Mouse (Mus musculus): ENCODE results near the gene Olfr60. TPM values are rescaled to one million over a fixed set of nuclear protein-coding genes. Genes with fewer than 3 reads are reported as not detected.

The Olfr60 gene
- polyA plus RNA-seq, 1 experiment: not detected

DNA sequence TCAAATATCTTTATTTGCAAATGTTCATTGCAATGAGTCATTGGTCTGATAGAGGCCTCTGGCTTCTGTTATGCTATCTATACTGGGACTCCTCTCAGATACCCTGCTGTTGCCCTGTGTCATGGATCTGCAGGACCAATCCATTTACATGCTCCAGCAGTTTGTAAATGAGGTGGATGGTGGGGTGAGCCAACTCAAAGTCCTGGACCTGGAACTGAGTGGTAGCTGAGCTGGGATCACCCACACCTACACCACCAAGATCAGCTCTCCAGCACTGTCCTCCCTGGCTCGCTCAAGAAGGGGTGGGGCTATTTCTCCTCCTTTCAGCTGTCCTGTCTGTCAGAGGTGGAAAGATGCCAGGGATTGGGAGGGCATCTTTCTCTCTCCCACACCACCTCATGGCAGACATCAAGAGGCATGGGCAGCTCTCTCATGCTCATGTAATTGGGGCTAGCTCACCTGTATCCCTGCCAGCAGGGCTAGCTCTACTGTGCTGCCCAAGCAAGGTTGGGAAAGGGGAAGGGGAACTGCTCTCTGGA, 31.6 kb downstream of the Olfr60 start:
- Histone ChIP-seq H3K79me3 (ENCODE audit: low read depth) (no peaks in the 10 kb centered on the region), H3K79me2 (ENCODE audit: control insufficient read depth, insufficient read depth) (no peaks in the 10 kb centered on the region), H3K4me3 (ENCODE audit: insufficient read depth, poor library complexity, severe bottlenecking) (no peak overlapping the region), H3K27me3 (ENCODE audit: control insufficient read depth, insufficient read depth, insufficient read length) (no peaks in the 10 kb centered on the region), H3K36me3 (ENCODE audit: control insufficient read depth, insufficient read depth) (no peaks in the 10 kb centered on the region), H3ac (ENCODE audit: control insufficient read depth, insufficient read length, low read depth) (no peak overlapping the region)
- TF ChIP-seq MYOD1 (IDR thresholded peaks at IDR 0.05; ENCODE audit: control insufficient read depth, insufficient read length, low read depth): peak; percentile 87
- TF ChIP-seq CTCF (IDR thresholded peaks at IDR 0.05; ENCODE audit: control insufficient read depth, insufficient read depth, insufficient read length): no peak
- no peak for TF ChIP-seq FOSL1 (IDR thresholded peaks at IDR 0.05; ENCODE audit: insufficient read depth, low read length, poor library complexity, severe bottlenecking)
- TF ChIP-seq CEBPB (IDR thresholded peaks at IDR 0.05; ENCODE audit: low read depth): no peak
- TF ChIP-seq USF1 (IDR thresholded peaks at IDR 0.05; ENCODE audit: low read depth): no peak
- no peak for TF ChIP-seq MAX (IDR thresholded peaks at IDR 0.05)

DNA sequence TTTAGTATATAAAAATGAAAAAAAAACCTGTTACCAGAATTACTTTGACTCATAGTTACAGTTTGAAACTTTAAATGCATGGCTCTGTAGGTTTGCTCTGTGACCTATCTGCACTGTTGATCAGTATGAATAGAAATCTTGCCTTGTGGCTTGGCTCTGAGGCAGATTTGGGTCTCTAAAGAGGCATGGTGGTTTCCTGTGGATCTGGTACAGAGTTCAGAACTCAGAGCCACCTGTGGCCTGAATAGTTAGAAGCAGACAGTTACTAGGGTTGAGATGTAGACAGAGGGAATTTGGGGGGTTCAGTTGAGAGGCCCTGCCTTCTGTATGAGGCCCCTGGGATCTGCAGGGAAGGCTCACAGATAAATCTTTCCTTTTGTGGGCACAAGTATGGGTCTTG, 40.3 kb downstream of the Olfr60 start:
- no peaks in the 10 kb centered on the region for H3K79me2 ChIP-seq (ENCODE audit: control insufficient read depth, insufficient read depth)
- no peaks in the 10 kb centered on the region for H3K79me3 ChIP-seq (ENCODE audit: low read depth)
- H3K4me3 ChIP-seq (ENCODE audit: insufficient read depth, poor library complexity, severe bottlenecking): no peak overlapping the region
- no peaks in the 10 kb centered on the region for H3K36me3 ChIP-seq (ENCODE audit: control insufficient read depth, insufficient read depth)
- TF ChIP-seq MYOD1 (IDR thresholded peaks at IDR 0.05; ENCODE audit: control insufficient read depth, insufficient read length, low read depth) (no peak), USF1 (IDR thresholded peaks at IDR 0.05; ENCODE audit: low read depth) (no peak), FOSL1 (IDR thresholded peaks at IDR 0.05; ENCODE audit: insufficient read depth, low read length, poor library complexity, severe bottlenecking) (no peak)
- H3ac ChIP-seq (ENCODE audit: control insufficient read depth, insufficient read length, low read depth): no peak overlapping the region
- H3K27me3 ChIP-seq (ENCODE audit: control insufficient read depth, insufficient read depth, insufficient read length): no peaks in the 10 kb centered on the region

DNA sequence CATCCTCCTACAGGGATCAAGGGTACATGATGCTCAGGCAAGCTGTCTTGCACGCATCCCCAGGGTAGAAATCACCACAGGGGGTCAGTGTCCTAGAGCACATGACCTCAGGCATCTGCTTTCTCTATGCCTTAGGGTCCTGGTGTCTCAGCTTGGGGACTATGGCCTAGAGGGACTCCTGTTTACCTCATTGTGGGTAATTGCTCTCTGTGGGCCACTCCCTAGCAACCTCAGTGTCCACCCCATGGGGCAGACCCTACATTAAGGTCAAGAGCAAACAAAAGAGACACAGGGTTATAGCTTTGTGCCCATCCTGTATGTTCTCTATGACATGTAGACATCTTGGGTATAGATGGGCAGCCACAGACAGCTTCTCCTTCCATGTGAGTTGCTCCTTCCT, 40.9 kb downstream of the Olfr60 start, which contains the start of gene Olfr525:
Olfr525 (plus strand) TSS at position 301 of the 400 bp plus-strand sequence.
- TF ChIP-seq CEBPB (IDR thresholded peaks at IDR 0.05; ENCODE audit: low read depth) (no peak), CTCF (IDR thresholded peaks at IDR 0.05; ENCODE audit: control insufficient read depth, insufficient read depth, insufficient read length) (no peak)
- Histone ChIP-seq H3K4me3 (ENCODE audit: insufficient read depth, poor library complexity, severe bottlenecking) (no peak within 1 kb of the TSS), H3K27me3 (ENCODE audit: control insufficient read depth, insufficient read depth, insufficient read length) (no peaks in the 10 kb centered on the region), H3K36me3 (ENCODE audit: control insufficient read depth, insufficient read depth) (no peaks in the 10 kb centered on the region), H3K79me2 (ENCODE audit: control insufficient read depth, insufficient read depth) (no peaks in the 10 kb centered on the region), H3K79me3 (ENCODE audit: low read depth) (no peaks in the 10 kb centered on the region), H3ac (ENCODE audit: control insufficient read depth, insufficient read length, low read depth) (no peak within 1 kb of the TSS)

DNA sequence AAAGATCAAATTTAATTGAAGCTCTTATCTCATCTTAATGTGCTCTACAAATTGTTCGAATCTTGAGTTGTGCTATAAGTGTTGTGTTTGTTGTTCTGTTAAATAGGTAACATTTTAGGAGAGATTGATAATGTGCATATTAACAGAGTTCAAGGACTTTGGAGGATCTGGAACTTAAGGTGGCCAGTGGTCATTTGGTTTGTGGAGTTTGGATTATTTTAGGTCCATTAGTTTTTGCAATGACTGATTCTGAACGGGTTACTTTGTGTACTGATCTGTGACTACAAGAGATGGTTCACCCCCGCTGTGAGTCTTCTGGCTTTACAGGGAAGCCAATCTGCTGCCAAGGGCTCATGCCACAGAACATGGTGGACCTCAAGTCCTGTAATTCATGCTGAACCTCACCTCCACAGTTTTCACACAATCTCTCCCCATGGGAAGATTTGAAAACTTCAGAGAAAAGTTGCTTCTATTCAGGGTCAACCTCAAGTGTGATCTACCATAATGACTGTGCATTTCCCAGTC, 41.5 kb downstream of the Olfr60 start:
- Histone ChIP-seq H3K27me3 (ENCODE audit: control insufficient read depth, insufficient read depth, insufficient read length) (no peaks in the 10 kb centered on the region), H3K79me3 (ENCODE audit: low read depth) (no peaks in the 10 kb centered on the region), H3K79me2 (ENCODE audit: control insufficient read depth, insufficient read depth) (no peaks in the 10 kb centered on the region), H3K4me3 (ENCODE audit: insufficient read depth, poor library complexity, severe bottlenecking) (no peak overlapping the region), H3ac (ENCODE audit: control insufficient read depth, insufficient read length, low read depth) (no peak overlapping the region), H3K36me3 (ENCODE audit: control insufficient read depth, insufficient read depth) (no peaks in the 10 kb centered on the region)
- TF ChIP-seq CTCF (IDR thresholded peaks at IDR 0.05; ENCODE audit: control insufficient read depth, insufficient read depth, insufficient read length) (no peak), CEBPB (IDR thresholded peaks at IDR 0.05; ENCODE audit: low read depth) (no peak)

DNA sequence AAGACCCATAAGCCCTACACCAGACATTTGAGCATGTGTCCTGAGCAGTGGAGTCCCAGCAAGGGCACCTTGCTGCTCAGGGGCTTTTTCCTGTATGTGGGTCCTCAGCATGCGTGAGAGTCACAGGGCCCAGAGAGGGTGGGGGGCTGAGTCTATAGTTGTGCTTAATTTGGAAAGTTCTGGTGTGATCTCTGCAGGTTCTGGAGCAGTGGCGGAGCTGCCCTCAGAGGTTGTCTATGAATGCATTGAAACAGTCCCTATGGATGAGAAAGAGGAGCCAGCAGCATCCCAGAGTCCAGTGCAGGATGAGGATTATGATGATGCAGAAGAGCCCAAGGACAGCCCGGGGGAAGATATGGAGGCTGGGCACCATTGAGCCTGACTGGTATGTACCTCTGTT, 62.1 kb downstream of the Olfr60 start:
- H3K27me3 ChIP-seq (ENCODE audit: control insufficient read depth, insufficient read depth, insufficient read length): no peaks in the 10 kb centered on the region
- no peak overlapping the region for H3K4me3 ChIP-seq (ENCODE audit: insufficient read depth, poor library complexity, severe bottlenecking)
- no peak for TF ChIP-seq FOSL1 (IDR thresholded peaks at IDR 0.05; ENCODE audit: insufficient read depth, low read length, poor library complexity, severe bottlenecking)
- no peaks in the 10 kb centered on the region for H3K79me3 ChIP-seq (ENCODE audit: low read depth)
- H3K79me2 ChIP-seq (ENCODE audit: control insufficient read depth, insufficient read depth): no peaks in the 10 kb centered on the region
- H3ac ChIP-seq (ENCODE audit: control insufficient read depth, insufficient read length, low read depth): no peak overlapping the region
- no peaks in the 10 kb centered on the region for H3K36me3 ChIP-seq (ENCODE audit: control insufficient read depth, insufficient read depth)

DNA sequence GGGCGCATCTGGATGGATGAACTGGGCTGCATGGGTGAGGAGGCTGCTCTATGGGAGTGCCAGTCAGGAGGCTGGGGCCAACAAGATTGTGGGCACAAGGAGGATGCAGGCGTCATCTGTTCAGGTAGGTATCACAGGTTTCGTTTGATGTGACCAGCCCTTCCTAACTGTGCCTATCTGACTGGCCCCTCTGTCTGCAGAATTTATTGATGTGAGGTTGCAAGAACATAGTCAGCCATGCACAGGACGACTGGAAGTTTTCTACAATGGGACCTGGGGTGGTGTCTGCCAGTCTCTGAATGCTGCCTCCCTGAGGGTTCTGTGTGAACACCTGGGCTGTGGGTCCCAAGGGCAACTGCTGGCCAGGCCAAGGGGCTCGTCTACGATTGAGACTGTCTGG, 64.6 kb downstream of the Olfr60 start:
- no peak overlapping the region for H3K4me3 ChIP-seq (ENCODE audit: insufficient read depth, poor library complexity, severe bottlenecking)
- H3K36me3 ChIP-seq (ENCODE audit: control insufficient read depth, insufficient read depth): no peaks in the 10 kb centered on the region
- TF ChIP-seq USF1 (IDR thresholded peaks at IDR 0.05; ENCODE audit: low read depth) (no peak), MYOG (IDR thresholded peaks at IDR 0.05; ENCODE audit: control insufficient read depth, extremely low read depth, insufficient read length) (no peak), CTCF (IDR thresholded peaks at IDR 0.05; ENCODE audit: control insufficient read depth, insufficient read depth, insufficient read length) (no peak), MAX (IDR thresholded peaks at IDR 0.05) (no peak), CEBPB (IDR thresholded peaks at IDR 0.05; ENCODE audit: low read depth) (no peak), FOSL1 (IDR thresholded peaks at IDR 0.05; ENCODE audit: insufficient read depth, low read length, poor library complexity, severe bottlenecking) (no peak), MYOD1 (IDR thresholded peaks at IDR 0.05; ENCODE audit: control insufficient read depth, insufficient read length, low read depth) (no peak)
- no peaks in the 10 kb centered on the region for H3K27me3 ChIP-seq (ENCODE audit: control insufficient read depth, insufficient read depth, insufficient read length)
- H3K79me2 ChIP-seq (ENCODE audit: control insufficient read depth, insufficient read depth): no peaks in the 10 kb centered on the region
- no peak overlapping the region for H3ac ChIP-seq (ENCODE audit: control insufficient read depth, insufficient read length, low read depth)
- H3K79me3 ChIP-seq (ENCODE audit: low read depth): no peaks in the 10 kb centered on the region
